Mouse (Mus musculus): Measurements from ENCODE around the gene Rrp15.

Gene Rrp15

DNA sequence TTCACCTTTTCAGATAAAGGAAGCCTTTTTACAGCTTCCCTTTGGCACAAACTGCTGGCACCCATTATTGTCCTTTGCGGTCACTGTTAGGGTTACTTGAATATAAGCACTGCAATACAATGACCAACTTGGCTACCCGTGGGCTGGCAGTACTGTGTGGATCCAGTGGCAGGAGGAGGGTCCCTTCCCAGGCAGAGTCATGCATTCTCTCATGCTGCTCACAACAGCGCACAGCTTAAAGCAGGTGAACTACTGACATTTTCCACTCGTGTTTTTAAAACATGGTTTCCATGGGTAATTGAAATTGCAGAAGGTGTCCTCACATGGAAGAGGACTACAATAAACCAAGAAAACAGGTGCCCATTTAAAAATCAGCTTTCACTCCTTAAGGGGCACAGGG lies 34.9 kb downstream of the Rrp15 start:
- ATAC-seq (ENCODE audit: low TSS enrichment) = no peak

- ATAC-seq (ENCODE audit: low TSS enrichment) = no peak
These were observed 36.2 kb downstream of the Rrp15 start for GRCm38 (mm10) chr1:186712802-186713471.

DNA sequence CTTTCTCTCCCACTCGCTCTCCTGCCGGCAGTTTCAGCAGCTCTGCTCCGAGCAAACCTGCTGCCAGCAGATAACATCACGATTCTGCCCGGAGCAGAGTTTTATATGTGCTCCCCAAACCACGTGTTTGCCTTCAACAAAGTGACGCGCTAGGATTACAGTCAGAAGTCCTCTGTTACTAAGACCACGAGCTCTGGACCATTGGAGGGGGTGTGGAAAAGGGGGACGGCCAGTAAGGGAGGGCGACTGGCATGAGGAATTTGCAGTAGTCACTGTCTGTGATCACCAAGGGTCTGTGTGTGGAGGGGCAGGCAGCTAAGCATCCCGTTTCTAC lies 43.3 kb downstream of the Rrp15 start, which contains the start of gene Tgfb2:
Gene Tgfb2, minus strand, starts transcription at position 75 of the 334 bp plus-strand sequence.
- peak; percentile 79 for ATAC-seq (ENCODE audit: low TSS enrichment)

GRCm38 (mm10) chr1:186705203-186705914 lies 43.8 kb downstream of the Rrp15 start:
- ATAC-seq (ENCODE audit: low TSS enrichment) = peak; percentile 66

GRCm38 (mm10) chr1:186703980-186704701 lies 45.0 kb downstream of the Rrp15 start:
- 0 out of 2 replicates have a peak, but pooled peaks have one; percentile 18 for ATAC-seq (ENCODE audit: low TSS enrichment)

- no peak for ATAC-seq (ENCODE audit: low TSS enrichment)
These were observed 45.7 kb downstream of the Rrp15 start for GRCm38 (mm10) chr1:186703256-186703979.

GRCm38 (mm10) chr1:186702391-186703255 lies 46.5 kb downstream of the Rrp15 start:
- ATAC-seq (ENCODE audit: low TSS enrichment) = no peak

DNA sequence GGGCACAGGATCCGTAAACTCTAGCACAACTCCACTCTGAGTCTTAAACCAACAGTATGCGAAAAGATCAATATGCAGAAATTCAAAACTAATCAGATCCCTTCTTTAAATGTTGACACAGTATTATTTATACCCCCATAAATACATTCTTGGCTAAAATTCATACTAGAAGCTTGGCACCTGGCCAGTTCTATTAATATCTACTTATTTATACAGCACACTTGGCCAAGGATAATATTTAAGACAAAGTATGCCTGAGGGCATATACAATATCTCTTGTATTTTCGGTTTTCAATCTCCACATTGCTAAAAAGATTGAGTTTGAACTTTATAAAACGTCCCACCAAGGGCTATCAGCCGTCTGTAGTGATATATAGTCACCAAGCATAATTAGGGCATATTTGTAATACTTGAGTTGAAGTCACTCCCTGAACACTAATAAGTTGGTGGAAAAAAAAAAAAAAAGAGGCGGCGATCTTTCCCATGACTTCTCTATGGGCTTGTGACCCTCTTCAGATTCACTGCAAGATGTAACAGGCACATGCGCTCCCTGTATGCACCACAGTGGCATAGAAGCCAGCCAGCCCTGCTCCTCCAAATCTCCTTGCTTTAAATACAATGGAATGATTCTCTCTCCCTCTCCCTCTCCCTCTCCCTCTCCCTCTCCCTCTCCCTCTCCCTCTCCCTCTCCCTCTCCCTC lies 47.8 kb downstream of the Rrp15 start:
- ATAC-seq (ENCODE audit: low TSS enrichment) = no peak

- no peak for ATAC-seq (ENCODE audit: low TSS enrichment)
These were observed 48.7 kb downstream of the Rrp15 start for GRCm38 (mm10) chr1:186700496-186700895.

DNA sequence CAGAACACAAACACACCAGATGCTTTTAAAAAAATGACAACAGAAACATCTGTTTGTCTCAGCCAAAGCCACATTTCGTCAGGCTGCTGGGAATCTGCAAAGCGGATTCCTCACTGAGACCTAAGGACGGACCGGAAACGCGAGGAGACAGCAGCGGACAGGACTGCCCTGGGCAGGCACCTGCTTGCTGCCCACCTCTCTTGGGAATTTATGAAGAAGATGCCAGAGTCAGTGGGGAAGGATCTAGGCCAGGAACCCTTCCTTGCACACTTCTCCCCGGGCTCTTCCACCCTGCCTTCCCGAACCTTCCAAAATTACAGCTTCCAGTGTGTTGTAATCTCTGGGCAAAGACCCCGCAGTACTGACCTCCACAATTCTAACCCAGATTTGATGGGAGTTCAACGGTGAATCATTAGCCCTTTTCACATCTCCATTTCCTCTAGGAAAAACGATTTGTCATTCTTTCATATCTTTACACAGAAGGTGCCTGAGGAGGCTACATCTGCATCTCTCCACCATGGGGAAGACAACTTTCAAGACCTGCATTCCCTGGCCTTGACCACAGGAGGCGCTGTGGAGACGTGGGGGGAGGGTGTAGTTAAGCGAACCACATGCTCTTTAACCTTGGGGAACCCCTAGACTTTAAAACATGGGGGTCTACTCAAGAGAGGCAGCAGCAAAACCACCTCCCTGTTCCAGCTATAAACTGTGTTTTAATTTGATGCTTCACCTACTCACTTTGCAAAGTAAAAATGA lies 50.4 kb downstream of the Rrp15 start:
- no peak for ATAC-seq (ENCODE audit: low TSS enrichment)

DNA sequence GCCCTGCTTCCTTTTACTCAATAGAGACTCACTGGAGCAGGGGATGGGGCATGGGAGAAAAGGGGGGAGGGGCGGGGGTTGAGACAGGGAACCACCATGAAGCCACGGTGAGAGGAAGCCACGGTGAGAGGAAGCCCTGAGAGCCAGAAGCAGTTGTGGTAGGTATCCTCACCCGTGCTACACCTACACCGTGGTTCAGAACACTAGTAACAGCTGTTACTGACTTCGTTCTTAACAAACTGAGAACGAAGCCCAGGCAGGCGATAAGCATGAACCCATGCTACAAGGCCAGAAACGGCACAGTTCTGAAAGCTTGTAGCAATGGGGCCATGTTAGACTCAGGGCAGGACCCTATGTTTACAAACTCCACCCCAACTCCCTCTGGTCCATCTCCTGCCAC lies 52.9 kb downstream of the Rrp15 start:
- no peak for ATAC-seq (ENCODE audit: low TSS enrichment)

DNA sequence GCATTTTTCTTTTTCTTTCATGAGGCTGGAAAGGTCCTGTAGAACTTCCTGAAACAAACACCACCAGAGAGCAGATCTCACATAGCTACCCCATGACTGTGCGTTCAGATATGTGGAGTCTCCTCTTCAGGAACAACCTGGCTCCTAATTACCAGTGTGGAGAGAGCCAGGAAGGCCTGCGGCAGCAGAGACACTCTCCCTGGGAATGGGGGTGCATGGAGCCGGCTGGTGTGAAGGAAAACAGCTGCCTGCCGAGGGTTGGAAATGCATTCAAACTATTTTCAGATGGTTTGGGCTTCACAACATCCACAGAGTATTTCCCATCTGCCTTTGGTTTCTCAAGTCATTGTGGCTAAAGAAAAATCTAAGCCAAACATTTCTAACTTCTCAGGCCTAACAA lies 53.8 kb downstream of the Rrp15 start:
- ATAC-seq (ENCODE audit: low TSS enrichment) = peak; percentile 87

DNA sequence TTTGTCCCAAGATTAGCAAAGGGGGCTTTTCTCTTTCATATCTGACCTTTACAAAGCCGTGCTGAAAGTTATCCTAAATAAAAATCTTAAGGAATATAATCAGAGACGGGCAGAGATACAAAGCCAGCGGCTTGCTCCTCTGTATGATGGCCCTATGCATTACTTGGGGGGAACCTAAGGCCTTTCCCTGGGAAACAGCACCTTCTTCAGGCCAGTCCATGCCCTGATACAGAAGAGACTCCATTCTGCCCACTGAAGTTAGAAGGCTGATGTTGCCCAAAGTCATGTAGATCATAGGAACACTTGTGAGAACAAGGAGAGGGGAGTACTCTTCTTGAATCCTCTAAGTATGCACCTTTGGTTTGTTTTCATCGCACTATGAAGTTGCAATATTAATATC lies 56.8 kb downstream of the Rrp15 start:
- ATAC-seq (ENCODE audit: low TSS enrichment) = no peak

DNA sequence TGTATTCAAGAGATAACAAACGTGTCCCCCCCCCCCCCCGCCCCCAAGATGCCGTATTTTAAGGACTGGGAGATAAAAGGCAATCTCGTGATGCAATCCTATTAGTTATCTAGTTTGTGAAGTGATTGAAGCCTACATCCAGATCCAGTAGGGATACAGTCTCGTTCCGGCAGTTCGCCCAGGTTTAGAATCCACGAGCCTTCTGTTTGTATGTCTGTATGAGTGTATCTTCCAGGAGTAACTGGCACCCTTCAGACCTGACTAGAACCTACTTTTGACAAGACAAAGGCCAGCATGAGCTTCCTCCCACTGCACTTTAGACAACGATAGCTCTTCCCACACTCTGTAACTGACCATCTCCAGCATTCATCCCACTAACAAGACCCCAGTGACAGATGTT lies 57.5 kb downstream of the Rrp15 start:
- ATAC-seq (ENCODE audit: low TSS enrichment) = no peak

DNA sequence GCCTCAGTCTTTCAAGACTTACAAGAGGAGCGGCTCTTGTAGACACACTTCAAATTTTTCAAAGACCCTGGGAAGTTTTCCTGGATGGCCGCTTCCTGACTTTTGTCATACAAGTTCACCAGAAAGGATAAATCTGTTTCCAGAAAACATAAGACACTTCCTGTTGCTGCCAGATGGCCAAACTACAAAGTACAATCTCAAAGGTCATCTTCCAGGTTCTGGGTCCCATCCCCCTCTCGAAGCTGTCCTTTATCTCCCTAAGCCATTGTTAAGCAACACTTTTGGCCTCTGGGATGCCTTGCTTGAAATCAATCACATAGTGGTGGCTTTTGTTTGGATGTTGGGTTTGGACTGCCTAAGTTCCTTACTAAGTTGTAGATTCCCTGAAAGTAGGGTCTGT lies 65.1 kb downstream of the Rrp15 start:
- no peak for ATAC-seq (ENCODE audit: low TSS enrichment)

GRCm38 (mm10) chr1:186682606-186683005 lies 66.6 kb downstream of the Rrp15 start:
- peak; percentile 27; the same call in 1 of the 2 replicates for ATAC-seq (ENCODE audit: low TSS enrichment)

- ATAC-seq (ENCODE audit: low TSS enrichment) = no peak
These were observed 71.5 kb downstream of the Rrp15 start for GRCm38 (mm10) chr1:186677614-186678013.

DNA sequence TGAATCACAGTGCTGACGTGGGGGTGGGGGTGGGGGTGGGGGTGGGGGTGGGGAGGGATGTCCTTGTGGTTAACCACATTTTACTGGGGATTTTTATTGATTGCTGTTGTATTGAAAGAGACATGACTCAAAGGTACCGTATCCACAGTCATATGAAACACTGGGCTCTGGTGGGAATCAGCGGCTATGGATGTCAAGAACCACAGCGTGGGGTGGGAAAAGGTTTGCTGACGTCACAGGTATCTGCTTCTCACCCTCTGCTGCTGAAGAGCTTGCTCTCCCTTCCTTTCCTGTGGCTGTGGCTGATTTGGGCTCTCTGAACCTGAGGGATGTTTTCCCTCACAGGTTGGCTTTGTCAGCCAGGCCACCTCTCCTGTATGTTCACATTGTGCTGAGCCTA lies 73.0 kb downstream of the Rrp15 start:
- no peak for ATAC-seq (ENCODE audit: low TSS enrichment)

- no peak for ATAC-seq (ENCODE audit: low TSS enrichment)
These were observed 73.9 kb downstream of the Rrp15 start for GRCm38 (mm10) chr1:186675263-186675662.

GRCm38 (mm10) chr1:186674621-186675020 lies 74.5 kb downstream of the Rrp15 start:
- ATAC-seq (ENCODE audit: low TSS enrichment) = no peak
